Mouse (Mus musculus): Measurements from ENCODE around the gene Gm36079.
"Not testable (repeated sequence)": the region's sequence is repeated elsewhere in the genome, so short reads cannot be mapped to it uniquely, and the experiment has no call there.

The Gm36079 gene

GRCm38 (mm10) chr13:120026911-120027310, at the start of gene Gm36079:
TSS of gene Gm36079 (minus strand) at chr13:120027011.
- DNase-seq, result not testable (repeated sequence)

DNA sequence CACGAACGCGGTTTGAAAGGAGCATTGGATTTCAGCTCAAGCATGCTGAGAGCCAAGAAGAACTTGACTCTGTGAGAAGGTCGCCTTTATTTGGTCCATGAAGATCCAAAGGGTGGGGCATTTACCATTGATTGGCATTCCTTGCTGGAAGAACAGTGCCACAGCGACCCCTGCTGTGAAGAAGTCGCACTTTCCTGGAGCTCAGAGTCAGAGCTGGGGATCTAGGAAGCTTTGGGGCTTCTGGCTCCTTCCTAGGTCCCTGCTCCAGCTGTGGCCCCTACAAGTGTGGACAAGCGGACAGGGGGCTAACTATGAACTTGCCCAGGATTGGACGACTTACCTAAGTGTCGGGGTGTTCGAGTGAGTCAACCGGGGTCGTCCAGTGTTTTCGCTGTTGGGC, 44.1 kb upstream of the Gm36079 start:
- DNase-seq, result not testable (repeated sequence)

DNA sequence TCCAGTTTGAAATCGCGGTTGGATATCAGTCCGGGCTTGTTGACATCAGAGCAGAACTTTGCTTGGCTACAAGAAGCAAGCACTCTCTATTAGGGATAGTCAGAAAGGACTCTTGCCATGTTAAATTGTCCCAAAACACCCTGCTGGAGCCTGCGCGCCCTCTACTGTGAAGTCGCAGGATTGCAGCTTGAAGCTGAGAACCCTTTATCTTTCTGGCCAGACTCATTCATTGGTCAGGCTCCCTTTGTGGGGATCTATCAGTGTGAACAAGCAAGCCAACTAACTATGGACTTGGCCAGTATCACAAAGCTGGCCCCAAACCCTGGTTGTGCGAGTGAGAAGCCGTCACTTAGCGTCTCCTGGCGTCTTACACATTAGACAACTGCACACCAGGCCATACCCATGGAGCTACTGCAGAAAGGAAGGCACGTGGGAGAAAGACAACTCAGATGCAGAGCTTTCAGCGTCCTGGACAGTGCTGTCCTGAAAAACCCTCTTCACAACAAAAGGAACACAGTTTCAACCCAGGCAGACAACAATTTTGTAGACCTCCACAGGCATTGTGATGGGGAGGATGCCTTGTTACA, 43.3 kb upstream of the Gm36079 start:
- DNase-seq, result not testable (repeated sequence)

- DNase-seq, result not testable (repeated sequence)
These were observed 36.8 kb upstream of the Gm36079 start for GRCm38 (mm10) chr13:120063439-120064089.

GRCm38 (mm10) chr13:120062903-120063302, 36.1 kb upstream of the Gm36079 start:
- DNase-seq, result not testable (repeated sequence)

GRCm38 (mm10) chr13:120052085-120052484, 25.3 kb upstream of the Gm36079 start, which contains the start of gene Gm21188:
TSS of gene Gm21188 (minus strand) at chr13:120052194.
- not testable (repeated sequence) for DNase-seq

DNA sequence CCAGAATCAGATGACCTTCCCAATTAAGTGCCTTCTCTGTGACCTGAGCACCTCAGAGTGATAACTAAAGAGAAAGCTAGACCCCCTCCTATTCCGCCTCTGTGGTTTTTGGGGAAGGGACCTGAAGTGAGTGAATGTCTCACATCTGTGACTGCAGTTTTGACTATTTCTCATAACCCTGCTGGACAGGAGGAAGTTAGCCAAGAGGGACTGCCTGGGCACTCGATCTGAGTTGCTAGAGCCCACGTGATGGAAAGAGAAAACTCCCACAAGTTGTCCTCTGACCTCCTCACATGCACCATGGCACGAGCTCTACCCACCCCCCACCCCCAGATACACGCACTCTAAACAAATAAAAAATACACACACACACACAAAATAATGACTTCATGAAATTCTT, 21.8 kb upstream of the Gm36079 start:
- DNase-seq, result not testable (repeated sequence)

- not testable (repeated sequence) for DNase-seq
These were observed 21.4 kb upstream of the Gm36079 start for GRCm38 (mm10) chr13:120048186-120048585.

DNA sequence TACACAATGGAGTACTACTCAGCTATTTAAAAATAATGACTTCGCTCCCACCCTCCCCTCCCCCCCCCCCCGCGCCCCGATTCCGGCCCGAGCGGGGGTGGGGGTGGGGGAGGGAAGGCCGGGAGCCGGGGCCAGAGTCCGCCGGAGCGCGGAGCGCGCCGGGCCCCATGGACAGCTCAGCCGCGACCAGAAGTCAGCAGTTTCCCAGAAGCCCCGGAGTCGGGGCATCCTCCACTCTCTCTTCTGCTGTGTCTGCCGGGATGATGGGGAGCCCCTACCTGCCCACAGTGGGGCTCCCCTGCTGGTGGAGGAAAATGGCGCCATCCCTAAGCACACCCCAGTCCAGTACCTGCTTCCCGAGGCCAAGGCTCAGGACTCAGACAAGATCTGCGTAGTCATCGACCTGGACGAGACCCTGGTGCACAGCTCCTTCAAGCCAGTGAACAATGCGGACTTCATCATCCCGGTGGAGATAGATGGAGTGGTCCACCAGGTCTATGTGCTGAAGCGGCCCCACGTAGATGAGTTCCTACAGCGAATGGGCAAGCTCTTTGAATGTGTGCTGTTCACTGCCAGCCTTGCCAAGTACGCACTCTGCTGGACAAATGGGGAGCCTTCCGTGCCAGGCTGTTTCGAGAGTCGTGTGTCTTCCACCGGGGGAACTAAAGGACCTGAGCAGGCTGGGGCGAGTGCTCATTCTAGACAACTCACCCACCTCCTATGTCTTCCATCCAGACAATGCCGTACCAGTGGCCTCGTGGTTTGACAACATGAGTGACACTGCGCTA, 19.8 kb upstream of the Gm36079 start:
- not testable (repeated sequence) for DNase-seq

DNA sequence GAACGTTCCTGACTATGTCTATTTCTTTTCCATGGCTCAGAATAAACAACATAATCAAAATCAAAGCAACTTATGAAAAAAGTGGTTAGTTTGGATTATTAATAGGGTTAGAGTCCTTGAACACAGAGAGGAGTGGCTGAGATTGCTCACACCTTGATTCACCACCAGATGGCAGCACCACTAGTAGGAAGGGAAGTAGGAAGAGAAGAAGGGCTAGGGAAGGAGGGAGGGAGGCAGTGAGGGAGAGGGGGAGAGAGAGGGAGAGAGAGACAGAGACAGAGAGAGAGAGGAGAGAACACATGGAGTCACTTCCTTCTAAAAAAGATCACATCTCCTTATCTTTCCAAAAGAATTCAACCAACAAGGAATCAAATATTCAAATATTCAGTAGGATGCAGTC, 14.3 kb upstream of the Gm36079 start:
- peak; percentile 32 for DNase-seq

GRCm38 (mm10) chr13:120037881-120038280, 11.1 kb upstream of the Gm36079 start:
- not testable (repeated sequence) for DNase-seq

GRCm38 (mm10) chr13:120036577-120037115, 9.8 kb upstream of the Gm36079 start:
- DNase-seq, result not testable (repeated sequence)

- not testable (repeated sequence) for DNase-seq
These were observed 8.3 kb upstream of the Gm36079 start for GRCm38 (mm10) chr13:120035151-120035550.

DNA sequence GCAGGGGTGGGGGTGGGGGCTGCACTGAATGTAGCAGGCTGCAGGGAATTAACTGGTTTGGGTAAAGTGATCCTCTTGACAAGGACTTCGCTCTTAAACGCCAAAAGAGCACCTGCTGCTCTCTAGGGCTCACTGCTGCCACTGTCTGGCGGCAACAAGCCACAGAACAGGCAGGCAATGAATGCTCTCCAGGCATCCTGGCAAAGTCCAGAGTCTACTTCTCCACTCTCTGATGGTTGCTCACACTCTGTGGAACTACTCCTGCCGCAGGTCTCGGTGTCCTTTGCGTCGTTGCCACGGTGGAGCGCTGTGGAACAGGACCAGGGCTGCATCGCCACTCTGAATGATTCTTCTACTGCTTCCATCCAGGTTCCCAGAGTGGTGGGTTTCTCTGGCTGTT, 7.8 kb upstream of the Gm36079 start:
- DNase-seq, result not testable (repeated sequence)

DNA sequence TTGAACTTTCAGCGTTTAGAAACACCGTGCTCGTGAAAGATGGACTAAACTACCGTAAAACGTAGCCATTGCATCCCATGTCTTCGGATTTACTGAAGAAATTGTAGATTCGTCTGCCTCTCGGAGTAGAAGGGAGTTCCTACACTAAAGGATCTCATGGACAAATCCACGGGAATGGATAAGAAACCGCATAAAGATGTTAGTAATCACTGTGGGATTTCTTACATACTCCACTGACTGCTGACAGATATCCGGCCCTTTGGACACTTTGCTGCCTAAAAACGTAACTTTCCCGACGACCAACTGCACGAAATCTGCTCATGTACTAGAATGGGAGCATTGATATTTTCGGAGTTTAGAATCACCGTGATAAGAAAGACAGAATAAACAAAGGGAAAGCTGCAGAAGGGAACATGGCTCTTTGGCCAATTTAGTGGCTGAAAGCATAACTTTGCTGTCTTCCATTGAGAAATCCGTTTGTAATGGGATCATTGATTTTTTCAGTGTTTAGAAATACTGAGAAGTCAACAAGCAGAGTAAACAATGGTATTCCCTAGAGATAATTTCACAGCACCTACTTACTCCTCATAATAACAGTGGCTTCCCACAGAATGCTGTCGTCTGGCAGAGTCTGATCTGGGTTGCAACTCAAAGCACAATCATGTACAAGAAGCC, 6.8 kb upstream of the Gm36079 start:
- not testable (repeated sequence) for DNase-seq

DNA sequence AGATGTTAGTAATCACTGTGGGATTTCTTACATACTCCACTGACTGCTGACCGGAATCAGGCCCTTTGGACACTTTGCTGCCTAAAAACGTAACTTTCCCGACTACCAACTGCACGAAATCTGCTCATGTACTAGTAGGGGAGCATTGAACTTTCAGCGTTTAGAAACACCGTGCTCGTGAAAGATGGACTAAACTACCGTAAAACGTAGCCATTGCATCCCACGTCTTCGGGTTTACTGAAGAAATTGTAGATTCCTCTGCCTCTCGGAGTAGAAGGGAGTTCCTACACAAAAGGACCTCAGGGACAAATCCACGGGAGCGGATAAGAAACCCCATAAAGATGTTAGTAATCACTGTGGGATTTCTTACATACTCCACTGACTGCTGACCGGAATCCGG, 4.9 kb upstream of the Gm36079 start:
- DNase-seq, result not testable (repeated sequence)

DNA sequence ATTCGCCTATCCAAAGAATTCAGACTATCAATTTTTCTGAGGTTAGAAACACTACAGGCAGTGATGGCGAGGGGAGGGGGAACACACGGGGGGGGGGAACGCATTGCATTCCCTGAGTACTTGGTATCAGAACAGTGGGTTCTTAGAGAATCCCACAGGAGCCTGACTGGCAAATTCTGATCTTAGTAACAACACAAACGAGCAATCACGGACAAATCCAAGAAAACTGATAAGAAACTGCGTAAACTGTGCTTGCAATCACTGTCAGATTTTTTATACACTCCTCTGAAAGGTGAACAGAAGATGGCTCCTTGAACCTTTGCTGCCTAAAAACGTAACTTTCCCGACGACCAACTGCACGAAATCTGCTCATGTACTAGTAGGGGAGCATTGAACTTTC, 557 bp upstream of the Gm36079 start:
- DNase-seq, result not testable (repeated sequence)

GRCm38 (mm10) chr13:120026373-120026772, 438 bp downstream of the Gm36079 start:
- not testable (repeated sequence) for DNase-seq

DNA sequence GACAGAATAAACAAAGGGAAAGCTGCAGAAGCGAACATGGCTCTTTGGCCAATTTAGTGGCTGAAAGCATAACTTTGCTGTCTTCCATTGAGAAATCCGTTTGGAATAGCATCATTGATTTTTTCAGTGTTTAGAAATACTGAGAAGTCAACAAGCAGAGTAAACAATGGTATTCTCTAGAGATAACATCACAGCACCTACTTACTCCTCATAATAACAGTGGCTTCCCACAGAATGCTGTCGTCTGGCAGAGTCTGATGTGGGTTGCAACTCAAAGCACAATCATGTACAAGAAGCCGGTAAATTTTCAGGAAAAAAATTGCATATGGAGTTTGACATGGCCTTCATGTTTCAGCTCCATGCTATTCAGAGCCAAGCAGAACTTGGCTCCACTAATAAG, 1.2 kb downstream of the Gm36079 start:
- DNase-seq, result peak; percentile 14

DNA sequence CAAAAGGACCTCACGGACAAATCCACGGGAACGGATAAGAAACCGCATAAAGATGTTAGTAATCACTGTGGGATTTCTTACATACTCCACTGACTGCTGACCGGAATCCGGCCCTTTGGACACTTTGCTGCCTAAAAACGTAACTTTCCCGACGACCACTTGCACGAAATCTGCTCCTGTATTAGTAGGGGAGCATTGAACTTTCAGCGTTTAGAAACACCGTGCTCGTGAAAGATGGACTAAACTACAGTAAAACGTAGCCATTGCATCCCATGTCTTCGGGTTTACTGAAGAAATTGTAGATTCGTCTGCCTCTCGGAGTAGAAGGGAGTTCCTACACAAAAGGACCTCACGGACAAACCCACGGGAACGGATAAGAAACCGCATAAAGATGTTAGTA, 1.8 kb downstream of the Gm36079 start:
- not testable (repeated sequence) for DNase-seq

DNA sequence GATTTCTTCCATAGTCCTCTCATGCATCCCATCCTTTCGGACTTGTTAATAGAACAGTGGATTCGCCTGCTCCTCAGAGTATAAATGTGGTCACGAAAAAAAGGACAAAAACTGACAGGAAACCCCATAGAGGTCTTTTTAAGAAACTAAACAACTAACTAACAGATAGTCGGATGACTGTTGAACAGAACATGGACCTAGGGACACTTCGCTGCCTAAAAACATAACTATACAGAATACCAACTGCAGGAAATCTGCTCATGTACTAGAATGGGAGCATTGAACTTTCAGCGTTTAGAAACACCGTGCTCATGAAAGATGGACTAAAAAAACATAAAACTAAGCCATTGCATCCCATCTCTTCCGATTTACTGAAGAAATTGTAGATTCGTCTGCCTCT, 2.2 kb downstream of the Gm36079 start:
- DNase-seq, result not testable (repeated sequence)

- DNase-seq, result not testable (repeated sequence)
These were observed 5.3 kb downstream of the Gm36079 start for GRCm38 (mm10) chr13:120021477-120021876.
